Mouse (Mus musculus): ENCODE results near the gene Arid3a.

GRCm38 (mm10) chr10:79959847-79960601, 33.2 kb downstream of the Arid3a start, which contains the start of gene Wdr18:
- TF ChIP-seq CTCF (IDR thresholded peaks at IDR 0.05): peak; percentile 91
- peak; percentile 74; the same call in 1 of the 2 replicates for TF ChIP-seq EP300 (IDR thresholded peaks at IDR 0.05; ENCODE audit: insufficient read depth, low read depth, low read length)
